Mouse (Mus musculus) forebrain, postnatal 0 days (tissue): Measurements from ENCODE around the gene Fbxo42. TPM values are rescaled to one million over a fixed set of nuclear protein-coding genes. Genes with fewer than 3 reads are reported as not detected.
A peak's percentile ranks its signal among the peaks of the same experiment; 100 is the strongest.

Experiments
- ATAC-seq: fragments of 200-750 bp; cut with Nextera tagmentation; 2 replicates; pipeline ENCODE4 v1.8.0; 2017; ENCODE audit warnings: mild to moderate bottlenecking, moderate library complexity
- DNase-seq: peaks from one replicate; pipeline ENCODE4 v3.0.0-alpha.2; 2015
- H3K27ac ChIP-seq: fragments of 300-500 bp; sonication (generic); 2 replicates; pipeline ENCODE4 v1.5.1; 2014; ENCODE audit warnings: low read depth, mild to moderate bottlenecking, antibody characterized with exemption, low read length, moderate library complexity, mixed read lengths
- H3K27me3 ChIP-seq: fragments of 300-500 bp; sonication (generic); 2 replicates; pipeline ENCODE4 v1.6.1; 2014; ENCODE audit warnings: mild to moderate bottlenecking, low read length, mixed read lengths; ENCODE audit not compliant: insufficient read depth
- H3K36me3 ChIP-seq: fragments of 300-500 bp; sonication (generic); 2 replicates; pipeline ENCODE4 v1.6.1; 2014; ENCODE audit warnings: mild to moderate bottlenecking, moderate library complexity; ENCODE audit not compliant: insufficient read depth
- H3K4me1 ChIP-seq: fragments of 300-500 bp; sonication (generic); 2 replicates; pipeline ENCODE4 v1.6.1; 2014; ENCODE audit warnings: antibody characterized with exemption; ENCODE audit not compliant: insufficient read depth
- H3K4me2 ChIP-seq: fragments of 300-500 bp; sonication (generic); 2 replicates; pipeline ENCODE4 v1.6.1; 2014; ENCODE audit warnings: low read depth, mild to moderate bottlenecking, moderate library complexity
- H3K4me3 ChIP-seq: fragments of 300-500 bp; sonication (generic); 2 replicates; pipeline ENCODE4 v1.5.1; 2014; ENCODE audit warnings: low read depth, low read length, mixed read lengths
- H3K9ac ChIP-seq: fragments of 300-500 bp; sonication (generic); 2 replicates; pipeline ENCODE4 v1.6.1; 2014; ENCODE audit warnings: mild to moderate bottlenecking
- H3K9me3 ChIP-seq: fragments of 300-500 bp; sonication (generic); 2 replicates; pipeline ENCODE4 v1.6.1; 2016; ENCODE audit warnings: low read length
- CTCF ChIP-seq: sonication (generic); IDR thresholded peaks from 2 replicates; pipeline ENCODE4 v1.5.1; 2016; ENCODE audit warnings: antibody characterized with exemption, control low read depth, low read depth
- WGBS: fragments of 180-500 bp; shearing (Covaris S2); extraction: QIAGEN DNeasy Blood & Tissue Kit; methylation state at CpG from one replicate; pipeline ENCODE4 v1.1.7; 2014; 5-methylcytosine and 5-hydroxymethylcytosine counted together
- polyA plus RNA-seq: library from polyadenylated mRNA; unstranded; fragments of >200 nt; fragmentation: Nextera tagmentation; extraction: Ambion mirVana; gene quantifications from 2 replicates; pipeline ENCODE4 v1.2.1, GENCODE M21; 2015
- total RNA-seq: library from RNA; depleted of rRNA; stranded (reverse); fragments of >200 nt; gene quantifications from 2 replicates; pipeline ENCODE4 v1.2.3, GENCODE M21; 2014

The Fbxo42 gene
- total and polyA plus RNA-seq, 2 experiments from 2014 or later = 13.1 to 18.0 TPM

DNA sequence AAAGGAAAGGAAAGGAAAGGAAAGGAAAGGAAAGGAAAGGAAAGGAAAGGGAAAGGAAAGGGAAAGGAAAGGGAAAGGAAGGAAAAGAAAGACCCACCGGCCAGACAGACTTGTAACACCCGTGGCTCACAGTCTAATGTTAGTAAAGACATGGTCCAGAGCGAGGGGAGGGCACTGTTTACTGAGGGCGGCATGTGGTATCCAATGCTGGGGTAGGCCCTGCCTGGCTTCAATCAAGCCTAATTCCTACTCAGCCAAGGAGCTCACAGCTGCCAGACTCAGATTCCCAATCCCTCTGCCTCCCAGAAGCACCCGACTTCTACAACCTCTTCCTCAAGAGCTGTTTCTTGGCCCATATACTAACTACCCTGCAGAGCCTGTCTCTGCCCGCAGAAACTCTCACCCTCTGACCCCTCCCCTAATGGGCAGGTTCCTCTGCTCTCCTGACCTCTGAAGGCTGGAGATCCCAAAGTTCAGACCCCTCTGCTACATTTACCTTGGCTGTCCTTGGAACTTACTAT is 18.5 kb upstream of the Fbxo42 start:
- no peak for ATAC-seq
- WGBS = 80% methylated on average over 6 of the region's 6 CpGs
- Histone ChIP-seq H3K4me3 (no peak overlapping the region), H3K36me3 (no peaks in the 10 kb centered on the region), H3K9me3 (no peaks in the 10 kb centered on the region), H3K27ac (no peak overlapping the region), H3K9ac (no peak overlapping the region), H3K4me2 (no peak overlapping the region), H3K4me1 (no peaks in the 10 kb centered on the region), H3K27me3 (no peaks in the 10 kb centered on the region)
- no peak for DNase-seq
- no peak for TF ChIP-seq CTCF

DNA sequence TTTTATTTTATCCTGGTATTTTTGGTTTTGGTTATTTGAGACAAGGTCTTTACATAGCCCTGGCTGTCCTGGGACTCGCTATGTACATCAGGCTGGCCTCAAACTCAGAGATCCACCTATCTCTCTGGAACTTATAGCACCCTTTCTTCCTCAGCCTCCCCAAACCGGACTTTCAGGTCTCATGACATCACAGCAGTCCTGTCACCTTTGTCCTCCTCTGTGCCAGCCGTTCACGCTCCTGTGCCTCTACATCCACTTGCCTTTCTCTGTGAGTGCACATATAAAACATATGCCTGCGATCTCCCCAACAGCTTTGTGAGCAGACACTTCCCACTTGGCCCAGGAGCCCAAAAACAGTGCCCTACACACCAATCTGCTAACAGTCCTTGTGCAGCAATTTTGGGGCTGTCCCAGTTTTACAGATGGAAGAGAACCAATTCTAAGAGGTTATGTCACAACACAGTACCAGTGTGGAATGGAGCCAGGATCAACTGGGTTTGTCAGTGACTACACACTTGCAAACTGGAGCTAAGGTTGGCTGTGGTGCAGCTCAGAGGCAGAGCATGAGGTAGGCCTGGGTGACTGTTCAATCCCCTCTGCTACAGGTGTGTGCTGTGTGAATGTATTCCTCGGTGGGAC is 16.9 kb upstream of the Fbxo42 start:
- Histone ChIP-seq H3K4me3 (no peak overlapping the region), H3K27ac (no peak overlapping the region), H3K9ac (no peak overlapping the region), H3K9me3 (no peaks in the 10 kb centered on the region), H3K4me1 (no peaks in the 10 kb centered on the region), H3K27me3 (no peaks in the 10 kb centered on the region), H3K4me2 (no peak overlapping the region), H3K36me3 (no peaks in the 10 kb centered on the region)
- TF ChIP-seq CTCF = no peak
- DNase-seq (peak; percentile 58), ATAC-seq (peak; percentile 69)
- WGBS = 57% methylated on average over 6 of the region's 6 CpGs

DNA sequence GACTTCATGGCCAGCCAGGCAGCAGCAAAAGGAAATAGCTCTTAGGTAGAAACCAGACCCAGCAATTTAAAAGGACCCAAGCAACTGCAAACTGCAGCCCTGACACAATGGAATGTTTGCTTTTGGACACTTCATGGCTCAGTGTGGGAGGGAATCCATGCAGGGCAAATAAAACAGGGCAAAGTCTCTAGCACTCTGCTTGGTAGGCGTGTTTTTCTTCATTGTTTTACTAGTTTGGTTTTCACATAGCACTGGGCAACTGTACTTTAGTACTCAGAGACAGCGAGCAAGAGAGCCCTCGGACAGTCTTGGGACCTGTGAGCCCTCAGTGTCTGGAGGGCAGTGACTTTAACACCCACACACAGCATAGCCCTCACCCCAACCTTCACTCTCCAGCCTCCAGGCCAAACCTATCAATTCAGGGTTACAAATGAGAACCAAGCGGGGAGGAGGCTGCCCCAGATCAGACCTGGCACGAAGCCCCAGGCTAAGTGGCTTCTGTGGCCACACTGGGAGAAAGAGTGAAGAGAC is 16.1 kb upstream of the Fbxo42 start:
- 51% methylated on average over 5 of the region's 5 CpGs for WGBS

GRCm38 (mm10) chr4:141132191-141132590 is 15.5 kb upstream of the Fbxo42 start:
- Histone ChIP-seq H3K27ac (no peak overlapping the region), H3K9ac (no peak overlapping the region), H3K4me2 (no peak overlapping the region), H3K36me3 (no peaks in the 10 kb centered on the region), H3K4me3 (no peak overlapping the region), H3K27me3 (no peaks in the 10 kb centered on the region), H3K9me3 (no peaks in the 10 kb centered on the region), H3K4me1 (no peaks in the 10 kb centered on the region)
- 62% methylated on average over 8 of the region's 8 CpGs for WGBS
- TF ChIP-seq CTCF = no peak
- no peak for ATAC-seq
- DNase-seq = no peak

More for the DNA sequence above, 16.1 kb upstream of the Fbxo42 start:
- Histone ChIP-seq H3K27me3 (no peaks in the 10 kb centered on the region), H3K9me3 (no peaks in the 10 kb centered on the region), H3K9ac (no peak overlapping the region), H3K36me3 (no peaks in the 10 kb centered on the region), H3K4me1 (no peaks in the 10 kb centered on the region), H3K4me2 (no peak overlapping the region), H3K4me3 (no peak overlapping the region), H3K27ac (no peak overlapping the region)
- DNase-seq = no peak
- no peak for ATAC-seq
- no peak for TF ChIP-seq CTCF

DNA sequence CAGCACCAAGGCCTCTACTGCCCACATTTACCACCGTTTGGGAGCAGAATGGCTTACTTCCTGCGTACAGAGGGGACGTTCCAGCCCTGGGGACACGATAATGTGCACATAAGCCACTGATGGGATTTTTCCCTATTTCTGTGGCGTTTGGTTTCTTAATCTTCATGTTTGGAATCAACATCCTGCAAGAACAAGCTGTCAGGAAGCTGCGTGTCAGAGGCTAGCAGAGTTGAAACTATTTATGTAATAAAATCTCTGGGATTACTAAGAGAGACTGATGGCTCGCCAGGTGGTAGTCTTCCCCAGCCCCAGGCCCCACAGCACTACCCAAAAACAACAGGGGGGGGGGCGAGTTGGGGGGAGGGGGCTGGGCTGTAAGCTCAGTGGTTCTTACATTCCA is 14.5 kb upstream of the Fbxo42 start:
- 0 out of 2 replicates have a peak, but pooled peaks cover 2% of the 10 kb centered on the region for H3K4me1 ChIP-seq
- no peak for TF ChIP-seq CTCF

DNA sequence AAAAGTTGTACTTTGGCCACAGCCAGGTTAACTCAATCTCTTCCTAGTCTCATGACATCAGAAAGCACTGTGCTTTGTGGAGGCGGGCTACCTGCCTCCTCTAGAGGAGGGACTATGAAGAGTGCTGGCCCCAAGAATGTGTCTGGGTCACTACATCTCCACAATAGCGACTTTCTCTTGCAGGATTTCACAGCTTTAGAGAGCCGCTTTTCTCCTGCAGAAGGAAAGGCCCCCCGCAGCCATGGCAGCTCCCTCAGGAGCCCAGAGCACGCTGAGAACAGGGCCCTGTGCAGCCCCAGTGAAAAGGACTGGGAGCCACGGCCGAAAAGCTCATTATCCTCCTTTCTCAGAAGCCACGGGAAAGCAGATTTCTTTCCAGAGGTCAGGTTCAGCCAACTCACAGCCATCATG is 13.7 kb upstream of the Fbxo42 start:
- H3K9me3 ChIP-seq = no peaks in the 10 kb centered on the region
- H3K4me1 ChIP-seq = peaks cover 7% of the 10 kb centered on the region; the same call in 1 of the 2 replicates
- DNase-seq = no peak
- no peak overlapping the region for H3K4me2 ChIP-seq
- H3K4me3 ChIP-seq = no peak overlapping the region
- H3K9ac ChIP-seq = no peak overlapping the region; the same call in 1 of the 2 replicates
- no peak overlapping the region for H3K27ac ChIP-seq
- TF ChIP-seq CTCF = no peak
- WGBS = 16% methylated on average over 8 of the region's 8 CpGs
- peak; percentile 28; the same call in 1 of the 2 replicates for ATAC-seq
- no peaks in the 10 kb centered on the region for H3K36me3 ChIP-seq
- H3K27me3 ChIP-seq = no peaks in the 10 kb centered on the region

More for the DNA sequence above, 14.5 kb upstream of the Fbxo42 start:
- WGBS = 61% methylated on average over 8 of the region's 8 CpGs
- ATAC-seq = no peak
- no peak for DNase-seq
- H3K4me2 ChIP-seq = no peak overlapping the region
- H3K9me3 ChIP-seq = no peaks in the 10 kb centered on the region
- H3K27ac ChIP-seq = no peak overlapping the region
- no peak overlapping the region for H3K9ac ChIP-seq
- H3K27me3 ChIP-seq = no peaks in the 10 kb centered on the region
- no peak overlapping the region for H3K4me3 ChIP-seq
- no peaks in the 10 kb centered on the region for H3K36me3 ChIP-seq

GRCm38 (mm10) chr4:141134751-141135530 is 12.8 kb upstream of the Fbxo42 start:
- H3K4me3 ChIP-seq = no peak overlapping the region
- H3K9ac ChIP-seq = no peak overlapping the region
- H3K36me3 ChIP-seq = no peaks in the 10 kb centered on the region
- no peak overlapping the region for H3K4me2 ChIP-seq
- peaks cover 7% of the 10 kb centered on the region; the same call in 1 of the 2 replicates for H3K4me1 ChIP-seq
- ATAC-seq = no peak
- no peak for DNase-seq
- no peaks in the 10 kb centered on the region for H3K27me3 ChIP-seq
- H3K27ac ChIP-seq = no peak overlapping the region
- WGBS = 63% methylated on average over 20 of the region's 20 CpGs
- H3K9me3 ChIP-seq = no peaks in the 10 kb centered on the region
- TF ChIP-seq CTCF = no peak
